Mouse (Mus musculus): ENCODE measurements around the gene Duox2.

Gene Duox2

DNA sequence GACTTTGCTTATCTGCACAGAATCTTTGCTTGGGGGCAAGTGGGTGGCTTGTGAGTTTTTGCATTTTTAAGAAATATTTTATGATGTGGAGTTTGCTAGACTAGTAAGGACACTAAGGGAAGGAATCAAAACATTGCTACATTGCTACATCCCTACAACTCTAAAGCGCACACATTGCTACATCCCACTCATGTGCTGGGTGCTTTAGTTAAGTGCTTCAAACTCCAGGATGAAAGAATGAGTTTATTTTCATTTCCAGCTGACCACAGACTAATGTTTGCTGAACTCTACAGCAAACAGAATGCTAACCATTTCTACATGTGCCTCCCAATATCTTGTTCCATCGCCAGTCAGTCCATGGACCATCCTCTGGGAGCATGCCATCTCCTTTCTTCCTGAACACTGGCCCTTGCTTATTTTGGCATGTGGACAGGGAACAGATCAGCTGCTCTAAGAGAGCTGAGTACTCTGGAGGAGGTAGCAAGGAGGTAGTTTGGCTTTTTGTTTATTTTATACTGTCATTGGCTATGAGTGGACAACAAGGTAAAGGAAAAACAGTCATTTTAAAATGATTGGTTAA is 60.3 kb downstream of the Duox2 start:
- DNase-seq (ENCODE audit: low read depth, low spot score) = no peak

DNA sequence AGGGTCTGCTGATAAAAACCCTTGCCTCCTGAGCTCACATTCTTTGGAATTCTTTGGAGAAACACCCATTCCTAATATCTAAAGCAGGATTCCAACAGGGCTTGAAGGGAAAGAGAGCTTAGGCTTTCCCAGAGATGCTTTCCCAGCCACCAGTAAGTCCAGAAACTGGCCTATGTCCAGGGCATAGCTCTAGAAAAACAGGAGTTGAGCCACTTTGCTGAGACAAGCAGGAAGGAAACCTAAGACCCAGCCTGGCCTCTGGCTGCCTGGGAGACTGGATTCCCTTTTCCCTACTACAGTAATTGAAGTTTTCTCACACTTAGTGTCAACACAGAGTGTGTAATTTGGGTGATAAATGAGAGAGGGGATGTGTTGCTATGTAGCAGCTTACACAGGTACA is 61.9 kb downstream of the Duox2 start:
- no peak for DNase-seq (ENCODE audit: low read depth, low spot score)

DNA sequence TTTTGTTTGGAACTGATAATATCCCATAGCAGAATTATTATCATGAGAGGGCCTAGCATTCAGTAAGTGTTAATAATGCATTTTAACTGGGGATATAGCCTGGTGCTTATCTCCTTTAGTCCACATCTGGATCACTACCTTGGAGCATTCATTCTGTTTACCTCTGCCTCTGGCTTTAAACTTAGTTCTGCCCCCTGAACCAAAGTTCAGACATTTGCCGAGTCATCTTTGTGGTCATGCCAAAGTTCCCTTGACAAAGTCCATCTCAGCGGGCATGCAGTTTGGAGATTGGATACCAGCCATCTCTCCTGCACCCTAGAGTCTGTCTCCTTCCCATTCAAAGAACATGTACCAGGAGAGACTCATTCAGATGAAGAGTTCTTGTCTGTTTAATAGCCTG is 62.8 kb downstream of the Duox2 start:
- no peak for DNase-seq (ENCODE audit: low read depth, low spot score)

DNA sequence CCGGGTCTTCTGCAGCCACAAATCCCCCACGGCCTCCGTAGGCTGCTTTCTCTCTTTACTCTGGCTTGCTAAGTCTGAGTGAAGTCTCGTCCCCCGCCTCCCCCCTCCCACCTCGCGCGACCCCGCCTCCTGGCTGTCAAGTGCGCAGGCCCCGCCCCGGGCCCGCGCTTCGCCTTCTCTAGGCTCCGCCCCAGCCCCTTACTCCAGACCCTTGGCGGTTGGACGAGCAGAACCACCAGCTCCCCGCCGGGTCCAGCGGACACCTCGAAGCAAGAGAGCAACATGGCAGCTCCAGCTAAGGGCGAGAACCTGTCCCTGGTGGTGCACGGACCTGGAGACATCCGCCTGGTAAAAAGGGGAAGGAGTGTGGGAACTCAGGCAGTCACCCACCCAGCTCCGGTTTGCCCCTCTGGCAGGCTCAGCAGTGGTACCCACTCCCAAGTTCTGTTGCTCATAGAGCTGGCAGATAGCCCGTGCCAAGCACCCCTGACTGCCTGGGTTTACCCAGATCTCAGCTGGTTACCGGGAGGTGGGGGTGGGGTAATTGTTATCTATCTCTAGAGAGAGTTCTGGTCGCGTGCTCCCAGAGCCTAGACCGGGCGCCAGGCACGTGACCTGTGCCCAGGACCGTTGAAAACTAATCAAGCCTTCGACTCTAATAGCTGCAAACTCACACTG is 63.5 kb downstream of the Duox2 start, which contains the start of gene Sord:
Gene Sord, plus strand, starts transcription at position 139 of the 678 bp plus-strand sequence.
- DNase-seq (ENCODE audit: low read depth, low spot score) = peak; percentile 88

DNA sequence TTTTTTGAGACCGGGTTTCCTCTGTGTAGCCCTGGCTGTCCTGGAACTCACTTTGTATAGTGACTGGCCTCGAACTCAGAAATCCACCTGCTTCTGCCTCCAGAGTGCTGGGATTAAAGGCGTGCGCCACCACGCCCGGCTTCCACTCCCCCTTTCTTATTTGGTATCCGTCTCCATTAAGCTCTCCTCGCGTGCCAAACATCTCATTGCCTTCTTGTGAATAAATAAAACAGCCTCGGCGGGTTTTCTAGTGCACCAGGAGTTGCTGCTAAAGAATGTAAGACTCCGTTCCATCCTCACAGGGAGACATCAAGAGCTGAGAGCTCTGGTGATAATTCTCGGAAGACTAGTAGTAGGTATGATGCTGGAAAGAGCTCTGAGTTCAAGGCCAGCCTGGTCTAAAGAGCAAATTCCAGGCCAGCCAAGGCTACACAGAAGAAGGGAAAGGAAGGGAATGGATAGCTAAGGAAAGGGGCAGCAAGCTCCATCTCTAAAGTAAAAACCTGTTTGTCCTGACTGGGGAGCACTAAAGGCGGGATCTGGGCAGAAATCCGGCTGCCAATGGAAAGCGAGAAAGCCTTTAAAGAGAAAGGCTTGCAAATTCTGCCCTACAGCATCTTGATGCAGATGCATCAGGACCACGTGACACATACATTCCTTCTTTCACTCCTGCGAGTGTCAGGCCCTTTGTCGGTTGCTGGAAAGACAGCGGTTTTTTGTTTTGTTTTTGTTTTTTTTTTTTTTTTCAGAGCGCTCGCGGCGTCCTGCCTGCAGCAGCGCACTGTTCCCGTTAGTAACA is 64.3 kb downstream of the Duox2 start:
- DNase-seq (ENCODE audit: low read depth, low spot score) = peak; percentile 65

DNA sequence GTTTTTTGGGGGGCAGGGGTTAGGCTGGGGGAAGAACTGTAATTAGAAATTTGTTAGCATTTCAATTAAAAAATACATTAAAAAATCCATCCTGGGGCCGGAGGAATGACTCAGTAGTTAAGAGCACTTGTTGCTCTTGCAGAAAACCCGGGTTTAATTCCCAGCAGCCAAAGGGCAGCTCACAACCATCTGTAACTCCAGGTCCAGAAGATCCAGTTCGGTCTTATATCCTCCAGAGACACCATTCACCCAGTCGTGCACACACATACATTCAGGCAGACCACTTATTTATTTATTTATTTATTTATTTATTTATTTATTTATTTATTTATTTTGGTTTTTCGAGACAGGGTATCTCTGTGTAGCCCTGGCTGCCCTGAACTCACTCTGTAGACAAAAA is 64.9 kb downstream of the Duox2 start:
- DNase-seq (ENCODE audit: low read depth, low spot score) = no peak

- peak; percentile 76 for DNase-seq (ENCODE audit: low read depth, low spot score)
Measured at GRCm38 (mm10) chr2:122231616-122232015, 66.6 kb downstream of the Duox2 start.

- DNase-seq (ENCODE audit: low read depth, low spot score) = no peak
Measured at GRCm38 (mm10) chr2:122230395-122230794, 67.9 kb downstream of the Duox2 start.
